Mouse (Mus musculus): ENCODE measurements around the gene Limk2.

DNA sequence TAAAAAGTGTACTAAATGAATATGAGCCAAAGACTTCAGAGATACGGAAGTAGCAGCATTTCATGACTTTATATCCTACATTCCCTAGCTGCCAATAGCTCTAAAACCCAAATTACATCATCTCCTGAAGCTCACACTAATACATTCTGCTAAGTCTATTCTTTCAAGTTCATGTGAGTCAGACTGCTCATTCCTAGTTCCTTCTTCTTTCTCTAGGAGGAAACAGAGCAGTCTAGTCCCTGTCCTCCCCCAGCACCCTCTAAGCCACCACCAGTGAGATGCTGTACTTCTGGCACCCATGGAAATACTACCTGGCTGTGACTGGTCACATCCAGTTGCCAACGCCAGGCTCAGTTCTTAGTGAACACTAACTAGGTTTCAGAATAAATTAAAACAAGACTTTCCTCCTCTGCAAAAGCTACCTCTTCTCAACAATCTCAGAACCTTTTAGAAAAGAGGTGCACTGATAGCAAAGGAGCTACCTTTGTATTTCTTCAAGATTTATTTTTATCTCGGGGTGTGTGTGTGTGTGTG is 18.8 kb upstream of the Limk2 start:
- TF ChIP-seq CTCF (IDR thresholded peaks at IDR 0.05; ENCODE audit: low read depth) (no peak), EP300 (optimal IDR thresholded peaks at IDR 0.05) (no peak)

Measured in stomach, postnatal 0 days (tissue).